Mouse (Mus musculus): Measurements from ENCODE around the gene Fmo3.

Gene Fmo3

GRCm38 (mm10) chr1:162984428-162984827, at the start of gene Fmo3:
Gene Fmo3, minus strand, starts transcription at chr1:162984528.
- no peak for DNase-seq

- no peak for DNase-seq
Observed at GRCm38 (mm10) chr1:163023075-163023474, 38.7 kb upstream of the Fmo3 start.

GRCm38 (mm10) chr1:163009220-163009619, 24.9 kb upstream of the Fmo3 start:
- no peak for DNase-seq

GRCm38 (mm10) chr1:163003496-163003895, 19.2 kb upstream of the Fmo3 start:
- no peak for DNase-seq

- no peak for DNase-seq
Observed at GRCm38 (mm10) chr1:163001271-163001829, 17.0 kb upstream of the Fmo3 start.

GRCm38 (mm10) chr1:162987546-162987945, 3.2 kb upstream of the Fmo3 start:
- DNase-seq: no peak

- DNase-seq: no peak
Observed at GRCm38 (mm10) chr1:162986777-162987176, 2.4 kb upstream of the Fmo3 start.

GRCm38 (mm10) chr1:162986121-162986748, 1.9 kb upstream of the Fmo3 start:
- no peak for DNase-seq

- DNase-seq: no peak
Observed at GRCm38 (mm10) chr1:162963556-162963955, 20.8 kb downstream of the Fmo3 start.

- no peak for DNase-seq
Observed at GRCm38 (mm10) chr1:162957422-162957821, 26.9 kb downstream of the Fmo3 start.

- no peak for DNase-seq
Observed at GRCm38 (mm10) chr1:162953079-162953478, 31.2 kb downstream of the Fmo3 start.

- DNase-seq: no peak
Observed at GRCm38 (mm10) chr1:162949763-162950162, 34.6 kb downstream of the Fmo3 start.

- DNase-seq: no peak
Observed at GRCm38 (mm10) chr1:162947934-162948333, 36.4 kb downstream of the Fmo3 start.

- DNase-seq: no peak
Observed at GRCm38 (mm10) chr1:162946837-162947558, 37.3 kb downstream of the Fmo3 start.

- no peak for DNase-seq
Observed at GRCm38 (mm10) chr1:162943700-162944099, 40.6 kb downstream of the Fmo3 start.

- no peak for DNase-seq
Observed at GRCm38 (mm10) chr1:162938696-162939351, 45.5 kb downstream of the Fmo3 start.

GRCm38 (mm10) chr1:162937970-162938695, 46.2 kb downstream of the Fmo3 start:
- no peak for DNase-seq

- no peak for DNase-seq
Observed at GRCm38 (mm10) chr1:162937415-162937814, 46.9 kb downstream of the Fmo3 start, which contains the start of gene Fmo6. Gene Fmo6, minus strand, starts transcription at chr1:162937515.

- no peak for DNase-seq
Observed at GRCm38 (mm10) chr1:162934374-162935012, 49.8 kb downstream of the Fmo3 start.

- DNase-seq: no peak
Observed at GRCm38 (mm10) chr1:162932386-162932785, 51.9 kb downstream of the Fmo3 start.

- no peak for DNase-seq
Observed at GRCm38 (mm10) chr1:162931880-162932279, 52.4 kb downstream of the Fmo3 start.

- no peak for DNase-seq
Observed at GRCm38 (mm10) chr1:162931310-162931875, 52.9 kb downstream of the Fmo3 start.

Measured in right cerebral cortex, postnatal 25 days (tissue).